Mouse (Mus musculus) stomach, postnatal 0 days (tissue): ENCODE measurements around the gene Rab7. TPM values are rescaled to one million over a fixed set of nuclear protein-coding genes. Genes with fewer than 3 reads are reported as not detected.

Experiments
- ATAC-seq: fragments of 200-750 bp; cut with Nextera tagmentation; 2 replicates; pipeline ENCODE4 v1.8.0; 2017; ENCODE audit not compliant: low FRiP score, low TSS enrichment
- DNase-seq: peaks from one replicate; pipeline ENCODE4 v3.0.0-alpha.2; 2016; ENCODE audit warnings: low spot score
- H3K27ac ChIP-seq: fragments of 300-500 bp; sonication (generic); replicated peaks from 2 replicates; pipeline ENCODE4 v1.5.1; 2014; ENCODE audit warnings: mild to moderate bottlenecking, control low read depth
- H3K27me3 ChIP-seq: fragments of 300-500 bp; sonication (generic); 2 replicates; pipeline ENCODE4 v1.6.1; 2014; ENCODE audit warnings: low read length; ENCODE audit not compliant: control insufficient read depth, insufficient read depth
- H3K36me3 ChIP-seq: fragments of 300-500 bp; sonication (generic); 2 replicates; pipeline ENCODE4 v1.6.1; 2014; ENCODE audit warnings: low read length, mixed read lengths; ENCODE audit not compliant: control insufficient read depth, insufficient read depth
- H3K4me1 ChIP-seq: fragments of 300-500 bp; sonication (generic); replicated peaks from 2 replicates; pipeline ENCODE4 v1.6.1; 2014; ENCODE audit warnings: antibody characterized with exemption; ENCODE audit not compliant: control insufficient read depth, insufficient read depth
- H3K4me2 ChIP-seq: fragments of 300-500 bp; sonication (generic); replicated peaks from 2 replicates; pipeline ENCODE4 v1.6.1; 2014; ENCODE audit warnings: low read depth, mild to moderate bottlenecking, control low read depth, moderate library complexity
- H3K4me3 ChIP-seq: fragments of 300-500 bp; sonication (generic); 2 replicates; pipeline ENCODE4 v1.5.1; 2014; ENCODE audit warnings: low read depth, low read length, control low read depth
- H3K9ac ChIP-seq: fragments of 300-500 bp; sonication (generic); 2 replicates; pipeline ENCODE4 v1.6.1; 2014; ENCODE audit warnings: mild to moderate bottlenecking, low read length, control low read depth, mixed read lengths
- H3K9me3 ChIP-seq: fragments of 300-500 bp; sonication (generic); 2 replicates; pipeline ENCODE4 v1.6.1; 2016; ENCODE audit warnings: low read length; ENCODE audit not compliant: control insufficient read depth
- CTCF ChIP-seq: IDR thresholded peaks from 2 replicates; pipeline ENCODE4 v1.5.1; 2016; ENCODE audit warnings: antibody characterized with exemption, low read depth, mild to moderate bottlenecking, moderate library complexity
- EP300 ChIP-seq: optimal IDR thresholded peaks from 2 replicates; pipeline ENCODE3; 2016; ENCODE audit warnings: antibody characterized with exemption
- WGBS: fragments of 180-500 bp; shearing (Covaris S2); extraction: QIAGEN DNeasy Blood & Tissue Kit; methylation state at CpG from one replicate; pipeline ENCODE4 v1.1.7; 2014; 5-methylcytosine and 5-hydroxymethylcytosine counted together
- polyA plus RNA-seq: library from polyadenylated mRNA; unstranded; fragments of >200 nt; fragmentation: Nextera tagmentation; extraction: Ambion mirVana; gene quantifications from 2 replicates; pipeline ENCODE4 v1.2.1, GENCODE M21; 2015

Rab7 gene
- polyA plus RNA-seq, 1 experiment from 2014 or later, result 179 TPM

- ATAC-seq, result no peak
- no peak for TF ChIP-seq EP300
- no peak for TF ChIP-seq CTCF
- Histone ChIP-seq H3K4me2 (no peak overlapping the region), H3K27ac (no peak overlapping the region), H3K4me1 (no peaks in the 10 kb centered on the region), H3K4me3 (no peak overlapping the region), H3K27me3 (no peaks in the 10 kb centered on the region), H3K9ac (no peak overlapping the region), H3K36me3 (no peaks in the 10 kb centered on the region), H3K9me3 (no peaks in the 10 kb centered on the region)
- WGBS, result 74% methylated on average over 5 of the region's 5 CpGs
- no peak for DNase-seq
These were observed 14.8 kb upstream of the Rab7 start for GRCm38 (mm10) chr6:88059903-88060302.

DNA sequence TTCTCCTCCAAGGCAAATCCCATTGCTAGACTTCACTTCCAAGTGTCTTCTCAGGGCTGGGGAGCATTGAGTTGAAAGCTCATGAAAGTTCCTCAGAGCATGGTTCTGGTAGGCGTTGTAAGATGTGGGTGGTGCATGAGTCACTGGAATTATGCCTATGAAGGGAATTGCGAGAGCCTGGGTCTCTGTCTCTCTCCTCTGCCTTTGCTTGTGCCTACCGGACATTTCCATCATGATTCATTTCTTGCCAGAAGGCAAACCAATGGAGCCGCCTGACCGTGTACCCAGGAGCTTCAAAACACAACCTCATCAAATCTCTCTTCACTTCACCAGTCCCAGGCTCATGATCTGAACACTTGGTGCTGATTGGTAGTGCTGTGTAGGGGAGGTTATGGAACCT is 11.8 kb upstream of the Rab7 start:
- WGBS, result 76% methylated on average over 5 of the region's 5 CpGs
- no peak overlapping the region for H3K9ac ChIP-seq
- H3K4me1 ChIP-seq, result no peaks in the 10 kb centered on the region
- H3K4me3 ChIP-seq, result no peak overlapping the region
- H3K4me2 ChIP-seq, result no peak overlapping the region
- H3K36me3 ChIP-seq, result no peaks in the 10 kb centered on the region
- DNase-seq (no peak), ATAC-seq (no peak)
- H3K27me3 ChIP-seq, result no peaks in the 10 kb centered on the region
- H3K9me3 ChIP-seq, result no peaks in the 10 kb centered on the region
- TF ChIP-seq CTCF (no peak), EP300 (no peak)
- H3K27ac ChIP-seq, result no peak overlapping the region

DNA sequence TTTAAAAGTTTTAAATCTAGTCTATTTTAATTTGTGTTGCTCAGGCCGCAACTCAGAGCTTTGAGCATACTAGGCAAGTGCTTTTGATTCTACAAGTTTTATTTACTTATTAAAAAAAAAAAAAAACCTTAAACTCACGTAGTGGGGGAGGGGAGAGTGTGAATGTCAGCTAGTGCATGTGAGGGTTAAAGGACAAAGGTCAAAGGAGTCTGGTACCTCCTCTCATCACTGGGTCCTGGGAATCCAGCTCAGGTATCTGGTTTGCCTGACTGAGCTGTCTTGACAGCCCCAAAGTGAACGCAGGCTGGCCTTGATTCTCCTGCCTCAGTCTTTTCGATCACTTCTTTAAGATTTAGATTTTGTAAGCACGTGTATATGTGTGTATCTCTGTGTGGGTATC is 10.6 kb upstream of the Rab7 start:
- DNase-seq (no peak), ATAC-seq (no peak)
- Histone ChIP-seq H3K9ac (no peak overlapping the region), H3K4me3 (no peak overlapping the region), H3K9me3 (no peaks in the 10 kb centered on the region), H3K4me2 (no peak overlapping the region), H3K27ac (no peak overlapping the region), H3K4me1 (no peaks in the 10 kb centered on the region), H3K27me3 (no peaks in the 10 kb centered on the region), H3K36me3 (no peaks in the 10 kb centered on the region)
- TF ChIP-seq EP300, result no peak
- TF ChIP-seq CTCF, result no peak
- WGBS, result 58% methylated on average over 5 of the region's 5 CpGs

GRCm38 (mm10) chr6:88054081-88054835 is 9.2 kb upstream of the Rab7 start:
- Histone ChIP-seq H3K4me3 (no peak overlapping the region), H3K27ac (0 out of 2 replicates have a peak overlapping the region, but pooled peaks have one; percentile 0), H3K27me3 (no peaks in the 10 kb centered on the region), H3K9me3 (no peaks in the 10 kb centered on the region), H3K4me1 (no peaks in the 10 kb centered on the region), H3K36me3 (no peaks in the 10 kb centered on the region), H3K9ac (no peak overlapping the region), H3K4me2 (no peak overlapping the region)
- ATAC-seq, result no peak
- no peak for TF ChIP-seq CTCF
- TF ChIP-seq EP300, result no peak
- 48% methylated on average over 9 of the region's 9 CpGs for whole genome bisulfite sequencing
- DNase-seq, result peak; percentile 52

- ATAC-seq (peak; percentile 69), DNase-seq (peak; percentile 40)
- Histone ChIP-seq H3K27ac (peak overlapping the region; percentile 0; the same call in 1 of the 2 replicates), H3K4me2 (no peak overlapping the region), H3K27me3 (no peaks in the 10 kb centered on the region), H3K9me3 (no peaks in the 10 kb centered on the region), H3K9ac (no peak overlapping the region), H3K36me3 (no peaks in the 10 kb centered on the region), H3K4me1 (no peaks in the 10 kb centered on the region), H3K4me3 (no peak overlapping the region)
- WGBS, result 44% methylated on average over 11 of the region's 11 CpGs
- TF ChIP-seq EP300 (no peak), CTCF (no peak)
These were observed 8.4 kb upstream of the Rab7 start for GRCm38 (mm10) chr6:88053228-88054080.

- no peaks in the 10 kb centered on the region for H3K9me3 ChIP-seq
- no peaks in the 10 kb centered on the region; the same call in 1 of the 2 replicates for H3K4me1 ChIP-seq
- WGBS, result 86% methylated on average over 5 of the region's 5 CpGs
- H3K27ac ChIP-seq, result no peak overlapping the region
- DNase-seq (no peak), ATAC-seq (no peak)
- H3K4me2 ChIP-seq, result no peak overlapping the region
- no peak for TF ChIP-seq EP300
- no peak for TF ChIP-seq CTCF
- H3K36me3 ChIP-seq, result no peaks in the 10 kb centered on the region
- no peaks in the 10 kb centered on the region for H3K27me3 ChIP-seq
- H3K9ac ChIP-seq, result no peak overlapping the region
- no peak overlapping the region for H3K4me3 ChIP-seq
These were observed 6.1 kb upstream of the Rab7 start for GRCm38 (mm10) chr6:88051206-88051605.
